Mouse (Mus musculus): ENCODE data around the gene Nfatc2.

DNA sequence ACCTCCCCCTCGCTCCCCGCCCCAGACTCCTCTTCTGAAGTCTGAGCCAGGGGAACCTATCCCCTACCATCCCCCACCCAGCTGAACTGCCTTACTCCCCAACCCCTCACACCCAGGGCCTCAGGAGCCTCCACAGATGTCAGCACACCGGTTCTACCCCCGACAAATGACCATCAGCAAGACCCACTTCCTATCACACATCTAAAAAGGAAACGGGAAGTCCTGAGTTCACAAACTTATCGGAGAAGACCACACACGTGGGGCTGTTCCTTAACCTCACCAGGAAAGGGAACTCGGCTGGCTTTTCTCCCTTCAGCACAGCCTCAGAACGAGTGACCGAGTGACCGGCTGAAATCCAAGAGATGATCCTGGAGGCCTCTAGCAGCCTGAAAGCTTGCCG, 38.3 kb downstream of the Nfatc2 start:
- TF ChIP-seq POLR2A (IDR thresholded peaks at IDR 0.05; ENCODE audit: borderline replicate concordance, low read depth, low read length), result no peak
- no peak for TF ChIP-seq CTCF (IDR thresholded peaks at IDR 0.05; ENCODE audit: low read depth, low read length)
